Mouse (Mus musculus) heart, embryonic 15.5 days (tissue): ENCODE data around the gene Rad54l. TPM values are rescaled to one million over a fixed set of nuclear protein-coding genes. Genes with fewer than 3 reads are reported as not detected.
A peak's percentile ranks its signal among the peaks of the same experiment; 100 is the strongest.

Experiments used
- ATAC-seq: fragments of 200-750 bp; cut with Nextera tagmentation; replicated peaks from 2 replicates; pipeline ENCODE4 v1.8.0; 2017; ENCODE audit warnings: low read depth, moderate TSS enrichment; ENCODE audit not compliant: insufficient number of reproducible peaks, insufficient read depth, low FRiP score
- H3K27ac ChIP-seq: fragments of 300-500 bp; sonication (generic); 2 replicates; pipeline ENCODE4 v1.5.1; 2015; ENCODE audit warnings: mild to moderate bottlenecking, inconsistent platforms
- H3K27me3 ChIP-seq: fragments of 300-500 bp; sonication (generic); 2 replicates; pipeline ENCODE4 v1.6.1; 2015; ENCODE audit warnings: inconsistent platforms
- H3K36me3 ChIP-seq: fragments of 300-500 bp; sonication (generic); 2 replicates; pipeline ENCODE4 v1.6.1; 2015; ENCODE audit warnings: mild to moderate bottlenecking, inconsistent platforms
- H3K4me1 ChIP-seq: fragments of 300-500 bp; sonication (generic); replicated peaks from 2 replicates; pipeline ENCODE4 v1.6.1; 2015; ENCODE audit warnings: inconsistent platforms
- H3K4me2 ChIP-seq: fragments of 300-500 bp; sonication (generic); 2 replicates; pipeline ENCODE4 v1.6.1; 2015; ENCODE audit warnings: inconsistent platforms, mild to moderate bottlenecking, moderate library complexity
- H3K4me3 ChIP-seq: fragments of 300-500 bp; sonication (generic); 2 replicates; pipeline ENCODE4 v1.5.1; 2015; ENCODE audit warnings: mild to moderate bottlenecking, inconsistent platforms
- H3K9ac ChIP-seq: fragments of 300-500 bp; sonication (generic); 2 replicates; pipeline ENCODE4 v1.6.1; 2015; ENCODE audit warnings: mild to moderate bottlenecking, inconsistent platforms
- H3K9me3 ChIP-seq: fragments of 300-500 bp; sonication (generic); replicated peaks from 2 replicates; pipeline ENCODE4 v1.6.1; 2016; ENCODE audit warnings: inconsistent platforms
- WGBS: fragments of 180-500 bp; shearing (Covaris S2); methylation state at CpG from one replicate; pipeline ENCODE4 v1.1.7; 2015; ENCODE audit warnings: mixed read lengths; 5-methylcytosine and 5-hydroxymethylcytosine counted together
- polyA plus RNA-seq: library from polyadenylated mRNA; unstranded; fragments of >200 nt; fragmentation: Nextera tagmentation; extraction: Ambion mirVana; gene quantifications from 2 replicates; pipeline ENCODE4 v1.2.1, GENCODE M21; 2015

Gene Rad54l
- polyA plus RNA-seq, 1 experiment from 2014 or later: 15.5 TPM

- Histone ChIP-seq H3K9me3 (no peaks in the 10 kb centered on the region), H3K4me3 (no peak overlapping the region), H3K27me3 (no peaks in the 10 kb centered on the region), H3K9ac (no peak overlapping the region), H3K36me3 (peaks cover 85% of the 10 kb centered on the region), H3K4me2 (no peak overlapping the region), H3K27ac (no peak overlapping the region), H3K4me1 (no peaks in the 10 kb centered on the region)
- WGBS: 86% methylated on average over 23 of the region's 23 CpGs
- ATAC-seq: no peak
These were observed 34.8 kb downstream of the Rad54l start for GRCm38 (mm10) chr4:116088510-116089249.

- peaks cover 27% of the 10 kb centered on the region for H3K4me1 ChIP-seq
- H3K36me3 ChIP-seq: peaks cover 26% of the 10 kb centered on the region
- peak overlapping the region; percentile 81 for H3K4me2 ChIP-seq
- no peak for ATAC-seq
- H3K27ac ChIP-seq: peak overlapping the region; percentile 97
- H3K27me3 ChIP-seq: no peaks in the 10 kb centered on the region
- H3K9ac ChIP-seq: peak overlapping the region; percentile 87
- peak overlapping the region; percentile 72 for H3K4me3 ChIP-seq
- H3K9me3 ChIP-seq: no peaks in the 10 kb centered on the region
- 38% methylated on average over 3 of the region's 3 CpGs for WGBS
These were observed 46.0 kb downstream of the Rad54l start for GRCm38 (mm10) chr4:116077240-116078095.

GRCm38 (mm10) chr4:116076369-116077231 is 46.9 kb downstream of the Rad54l start:
- 2% methylated on average over 37 of the region's 37 CpGs for WGBS
- H3K27me3 ChIP-seq: no peaks in the 10 kb centered on the region
- peak overlapping the region; percentile 81 for H3K4me2 ChIP-seq
- H3K4me1 ChIP-seq: peaks cover 31% of the 10 kb centered on the region
- H3K27ac ChIP-seq: peak overlapping the region; percentile 97
- H3K4me3 ChIP-seq: peak overlapping the region; percentile 72
- H3K9me3 ChIP-seq: no peaks in the 10 kb centered on the region
- H3K9ac ChIP-seq: peak overlapping the region; percentile 87
- peak; percentile 21 for ATAC-seq
- peaks cover 21% of the 10 kb centered on the region for H3K36me3 ChIP-seq

GRCm38 (mm10) chr4:116075631-116076368 is 47.7 kb downstream of the Rad54l start:
- Histone ChIP-seq H3K4me1 (peaks cover 31% of the 10 kb centered on the region), H3K27ac (peak overlapping the region; percentile 97), H3K4me2 (peak overlapping the region; percentile 81), H3K9ac (peak overlapping the region; percentile 87), H3K27me3 (no peaks in the 10 kb centered on the region), H3K36me3 (peaks cover 13% of the 10 kb centered on the region), H3K9me3 (no peaks in the 10 kb centered on the region), H3K4me3 (peak overlapping the region; percentile 72)
- WGBS: under 1% methylated on average over 75 of the region's 77 CpGs
- peak; percentile 73 for ATAC-seq

- peak within 1 kb of the TSS; percentile 81 for H3K4me2 ChIP-seq
- peak within 1 kb of the TSS; percentile 97 for H3K27ac ChIP-seq
- peak within 1 kb of the TSS; percentile 87 for H3K9ac ChIP-seq
- H3K36me3 ChIP-seq: peaks cover 12% of the 10 kb centered on the region
- no peaks in the 10 kb centered on the region for H3K9me3 ChIP-seq
- WGBS: under 1% methylated on average over 55 of the region's 55 CpGs
- no peaks in the 10 kb centered on the region for H3K27me3 ChIP-seq
- H3K4me1 ChIP-seq: peaks cover 31% of the 10 kb centered on the region
- ATAC-seq: peak; percentile 91
- peak within 1 kb of the TSS; percentile 72 for H3K4me3 ChIP-seq
These were observed 48.4 kb downstream of the Rad54l start, which contains the start of the genes Uqcrh and Lrrc41 for GRCm38 (mm10) chr4:116074861-116075620. Gene Uqcrh, minus strand, starts transcription at chr4:116075071. Gene Lrrc41, plus strand, starts transcription at chr4:116075269.

- WGBS: 1% methylated on average over 8 of the region's 8 CpGs
- H3K27ac ChIP-seq: peak overlapping the region; percentile 97
- no peak for ATAC-seq
These were observed 49.3 kb downstream of the Rad54l start for GRCm38 (mm10) chr4:116074145-116074675.

GRCm38 (mm10) chr4:116073146-116073545 is 50.3 kb downstream of the Rad54l start:
- ATAC-seq: no peak
- no peaks in the 10 kb centered on the region for H3K9me3 ChIP-seq
- peaks cover 28% of the 10 kb centered on the region for H3K4me1 ChIP-seq
- H3K9ac ChIP-seq: no peak overlapping the region
- 46% methylated on average over 4 of the region's 4 CpGs for WGBS
- H3K27me3 ChIP-seq: no peaks in the 10 kb centered on the region
- H3K4me2 ChIP-seq: peak overlapping the region; percentile 81
- H3K4me3 ChIP-seq: peak overlapping the region; percentile 27
- H3K27ac ChIP-seq: no peak overlapping the region
- peaks cover 26% of the 10 kb centered on the region for H3K36me3 ChIP-seq

More at GRCm38 (mm10) chr4:116074145-116074675, 49.3 kb downstream of the Rad54l start:
- no peaks in the 10 kb centered on the region for H3K27me3 ChIP-seq
- peaks cover 15% of the 10 kb centered on the region for H3K36me3 ChIP-seq
- H3K9me3 ChIP-seq: no peaks in the 10 kb centered on the region
- peaks cover 31% of the 10 kb centered on the region for H3K4me1 ChIP-seq
- peak overlapping the region; percentile 72 for H3K4me3 ChIP-seq
- H3K4me2 ChIP-seq: peak overlapping the region; percentile 81
- peak overlapping the region; percentile 87 for H3K9ac ChIP-seq

GRCm38 (mm10) chr4:116070116-116070515 is 53.4 kb downstream of the Rad54l start:
- no peak for ATAC-seq
- 51% methylated on average over 6 of the region's 6 CpGs for WGBS
- no peak overlapping the region for H3K4me2 ChIP-seq
- no peak overlapping the region for H3K27ac ChIP-seq
- H3K9me3 ChIP-seq: no peaks in the 10 kb centered on the region
- H3K4me1 ChIP-seq: peaks cover 17% of the 10 kb centered on the region
- H3K36me3 ChIP-seq: peaks cover 53% of the 10 kb centered on the region
- H3K9ac ChIP-seq: no peak overlapping the region
- no peak overlapping the region for H3K4me3 ChIP-seq
- no peaks in the 10 kb centered on the region for H3K27me3 ChIP-seq

GRCm38 (mm10) chr4:116063855-116064254 is 59.6 kb downstream of the Rad54l start:
- H3K4me1 ChIP-seq: no peaks in the 10 kb centered on the region
- no peak overlapping the region for H3K4me3 ChIP-seq
- no peak for ATAC-seq
- no peak overlapping the region for H3K9ac ChIP-seq
- no peak overlapping the region for H3K4me2 ChIP-seq
- H3K9me3 ChIP-seq: no peaks in the 10 kb centered on the region
- 6% methylated on average over 1 of the region's 1 CpGs for WGBS
- no peaks in the 10 kb centered on the region for H3K27me3 ChIP-seq
- no peak overlapping the region for H3K27ac ChIP-seq
- H3K36me3 ChIP-seq: peaks cover 35% of the 10 kb centered on the region
